Mouse (Mus musculus) E14TG2a.4 (cell line): Measurements from ENCODE around the gene Akp3.

Experiments
- H3K27me3 ChIP-seq: 2 replicates; pipeline ENCODE4 v1.6.1; 2014; ENCODE audit warnings: low read length, control low read depth; ENCODE audit not compliant: insufficient read depth
- H3K36me3 ChIP-seq: 2 replicates; pipeline ENCODE4 v1.6.1; 2014; ENCODE audit warnings: low read length, control low read depth; ENCODE audit not compliant: insufficient read depth
- H3K4me1 ChIP-seq: replicated peaks from 2 replicates; pipeline ENCODE4 v1.6.1; 2014; ENCODE audit warnings: low read depth, low read length, control low read depth
- H3K4me3 ChIP-seq: replicated peaks from 2 replicates; pipeline ENCODE4 v1.5.1; 2014; ENCODE audit warnings: mild to moderate bottlenecking, low read length
- H3K9me3 ChIP-seq: 2 replicates; pipeline ENCODE4 v1.6.1; 2014; ENCODE audit warnings: low read length, control low read depth
- CTCF ChIP-seq: conservative IDR thresholded peaks from 2 replicates; pipeline ENCODE4 v1.5.1; 2014; ENCODE audit warnings: low read length
- NANOG ChIP-seq: IDR thresholded peaks from 2 replicates; pipeline ENCODE4 v1.6.1; 2014; ENCODE audit warnings: borderline replicate concordance, low read length, mixed read lengths
- POU5F1 ChIP-seq: IDR thresholded peaks from 2 replicates; pipeline ENCODE4 v1.6.1; 2014; ENCODE audit warnings: low read length, borderline replicate concordance

The Akp3 gene

GRCm38 (mm10) chr1:87103936-87104335 lies 20.8 kb upstream of the Akp3 start:
- Histone ChIP-seq H3K4me1 (0 out of 2 replicates have a peak, but pooled peaks cover 1% of the 10 kb centered on the region), H3K4me3 (no peak overlapping the region), H3K27me3 (peaks cover 14% of the 10 kb centered on the region), H3K9me3 (no peaks in the 10 kb centered on the region), H3K36me3 (no peaks in the 10 kb centered on the region)
- TF ChIP-seq NANOG (no peak), CTCF (no peak), POU5F1 (no peak)

DNA sequence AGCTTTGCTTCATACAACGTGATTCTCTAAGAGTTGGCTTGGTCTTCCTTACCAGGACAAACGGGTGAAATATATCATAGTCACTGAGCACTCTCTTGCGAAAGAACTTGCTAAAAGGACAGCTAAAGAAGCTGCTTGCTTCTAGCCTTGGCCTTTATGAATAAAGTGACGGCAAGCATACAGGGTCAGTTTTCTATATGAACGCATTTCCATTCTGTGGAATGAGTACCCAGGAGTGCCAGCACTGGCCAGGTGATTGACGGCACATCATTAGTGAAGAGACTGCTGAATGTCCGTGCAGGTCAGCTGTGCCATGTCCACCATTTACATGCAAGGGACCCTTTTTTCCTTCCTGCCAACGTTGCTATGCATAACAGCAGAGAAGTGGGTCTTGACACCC lies 18.2 kb upstream of the Akp3 start:
- Histone ChIP-seq H3K9me3 (no peaks in the 10 kb centered on the region), H3K4me1 (no peaks in the 10 kb centered on the region), H3K36me3 (no peaks in the 10 kb centered on the region), H3K27me3 (no peaks in the 10 kb centered on the region), H3K4me3 (no peak overlapping the region)
- TF ChIP-seq NANOG (no peak), POU5F1 (no peak), CTCF (no peak)

DNA sequence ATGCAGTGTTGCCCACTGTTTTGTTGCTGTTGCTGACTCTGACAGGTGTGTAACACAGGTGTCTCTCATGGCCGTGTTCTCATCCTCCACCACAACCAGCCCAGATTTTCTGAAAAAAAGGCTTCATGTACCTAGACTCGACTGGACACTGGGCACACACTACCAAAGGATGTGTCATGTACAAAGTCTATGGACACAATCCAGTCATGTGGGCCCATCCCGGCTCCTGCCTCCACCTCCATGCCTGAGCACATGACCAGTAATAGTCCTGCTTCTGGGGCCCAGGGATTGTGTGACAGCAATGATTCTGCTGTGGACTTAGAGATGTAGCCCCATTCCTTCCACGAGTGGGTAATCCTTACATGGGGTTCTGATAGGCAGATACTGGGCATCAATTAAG lies 16.2 kb upstream of the Akp3 start:
- Histone ChIP-seq H3K36me3 (no peaks in the 10 kb centered on the region), H3K27me3 (no peaks in the 10 kb centered on the region), H3K4me1 (no peaks in the 10 kb centered on the region), H3K9me3 (no peaks in the 10 kb centered on the region), H3K4me3 (no peak overlapping the region)
- TF ChIP-seq CTCF (no peak), NANOG (no peak), POU5F1 (no peak)

- TF ChIP-seq CTCF (peak; percentile 52), NANOG (no peak), POU5F1 (no peak)
- no peaks in the 10 kb centered on the region for H3K27me3 ChIP-seq
- no peaks in the 10 kb centered on the region for H3K9me3 ChIP-seq
- H3K36me3 ChIP-seq = no peaks in the 10 kb centered on the region
- H3K4me3 ChIP-seq = no peak overlapping the region
- H3K4me1 ChIP-seq = no peaks in the 10 kb centered on the region
Observed at GRCm38 (mm10) chr1:87111719-87112354, 12.9 kb upstream of the Akp3 start.

- no peaks in the 10 kb centered on the region for H3K27me3 ChIP-seq
- no peaks in the 10 kb centered on the region for H3K36me3 ChIP-seq
- no peaks in the 10 kb centered on the region for H3K4me1 ChIP-seq
- H3K9me3 ChIP-seq = no peaks in the 10 kb centered on the region
- no peak for TF ChIP-seq CTCF
- no peak for TF ChIP-seq POU5F1
- no peak for TF ChIP-seq NANOG
- no peak overlapping the region for H3K4me3 ChIP-seq
Observed at GRCm38 (mm10) chr1:87114784-87115183, 10.0 kb upstream of the Akp3 start.

- Histone ChIP-seq H3K4me1 (peaks cover 14% of the 10 kb centered on the region), H3K27me3 (peaks cover 49% of the 10 kb centered on the region)
- no peak for TF ChIP-seq CTCF
- no peak for TF ChIP-seq POU5F1
- no peak for TF ChIP-seq NANOG
Observed at GRCm38 (mm10) chr1:87127206-87128030, 2.6 kb downstream of the Akp3 start.

DNA sequence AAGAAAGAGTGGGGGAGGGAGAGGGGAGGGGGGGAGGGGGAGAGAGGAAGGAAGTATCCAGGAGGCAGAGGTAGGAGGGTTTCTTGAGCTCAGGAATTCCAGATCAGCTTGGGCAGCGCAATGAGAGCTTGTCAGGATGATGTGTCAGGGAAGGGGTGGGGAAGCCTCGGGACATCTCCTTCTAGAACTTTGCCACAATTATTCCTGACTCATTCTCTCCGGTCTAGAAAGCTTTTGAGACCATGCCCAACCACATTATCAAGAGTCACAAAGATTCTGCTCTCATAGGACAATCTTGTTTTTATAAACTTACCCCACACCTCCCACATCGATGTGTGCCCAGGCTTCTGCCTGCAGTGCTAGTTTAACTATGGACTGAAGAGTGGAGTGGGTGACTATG lies 7.0 kb downstream of the Akp3 start:
- Histone ChIP-seq H3K9me3 (peaks cover 48% of the 10 kb centered on the region), H3K27me3 (peaks cover 25% of the 10 kb centered on the region), H3K4me1 (peaks cover 6% of the 10 kb centered on the region; the same call in 1 of the 2 replicates), H3K36me3 (no peaks in the 10 kb centered on the region), H3K4me3 (no peak overlapping the region)
- no peak for TF ChIP-seq NANOG
- no peak for TF ChIP-seq POU5F1

More at GRCm38 (mm10) chr1:87127206-87128030, 2.6 kb downstream of the Akp3 start:
- H3K4me3 ChIP-seq = peak overlapping the region; percentile 73
- peaks cover 34% of the 10 kb centered on the region for H3K9me3 ChIP-seq
- no peaks in the 10 kb centered on the region for H3K36me3 ChIP-seq

GRCm38 (mm10) chr1:87141550-87141949 lies 16.8 kb downstream of the Akp3 start:
- Histone ChIP-seq H3K27me3 (peaks cover 16% of the 10 kb centered on the region), H3K9me3 (peaks cover 33% of the 10 kb centered on the region), H3K4me3 (peak overlapping the region; percentile 20; the same call in 1 of the 2 replicates), H3K36me3 (no peaks in the 10 kb centered on the region), H3K4me1 (no peaks in the 10 kb centered on the region)
- no peak for TF ChIP-seq NANOG
- TF ChIP-seq CTCF = no peak
- TF ChIP-seq POU5F1 = no peak
